Mouse (Mus musculus) G1E (cell line): ENCODE data around the gene Entr1.

Experiments
- CTCF ChIP-seq: IDR thresholded peaks from 2 replicates; pipeline ENCODE4 v1.5.1; 2012; ENCODE audit warnings: low read depth, low read length, inconsistent platforms, mixed read lengths
- GATA1 ChIP-seq: IDR thresholded peaks from 2 replicates; pipeline ENCODE4 v1.6.1; 2012; ENCODE audit warnings: borderline replicate concordance, low read length, inconsistent platforms, mixed read lengths
- GATA2 ChIP-seq: IDR thresholded peaks from 2 replicates; pipeline ENCODE4 v1.6.1; 2012; ENCODE audit warnings: low read depth, low read length, inconsistent platforms, borderline replicate concordance
- TAL1 ChIP-seq: conservative IDR thresholded peaks from 2 replicates; pipeline ENCODE4 v1.6.1; 2012; ENCODE audit warnings: low read depth, low read length, inconsistent platforms, mixed read lengths

- peak; percentile 81 for TF ChIP-seq CTCF
- no peak for TF ChIP-seq GATA2
- TF ChIP-seq TAL1: no peak
- no peak for TF ChIP-seq GATA1
Measured at GRCm38 (mm10) chr2:26408515-26409356, 19.6 kb upstream of the Entr1 start, which contains the start of gene Inpp5e.
